Mouse (Mus musculus) midbrain, embryonic 12.5 days (tissue): ENCODE data around the gene Sfpq. TPM values are rescaled to one million over a fixed set of nuclear protein-coding genes. Genes with fewer than 3 reads are reported as not detected.

ENCODE experiments used
- ATAC-seq: fragments of 200-750 bp; cut with Nextera tagmentation; 2 replicates; pipeline ENCODE4 v1.8.0; 2017; ENCODE audit warnings: low read depth, moderate TSS enrichment, moderate library complexity; ENCODE audit not compliant: low FRiP score
- H3K27ac ChIP-seq: fragments of 300-500 bp; sonication (generic); replicated peaks from 2 replicates; pipeline ENCODE4 v1.5.1; 2016; ENCODE audit warnings: mild to moderate bottlenecking
- H3K27me3 ChIP-seq: fragments of 300-500 bp; sonication (generic); 2 replicates; pipeline ENCODE4 v1.6.1; 2016; ENCODE audit warnings: mild to moderate bottlenecking
- H3K36me3 ChIP-seq: fragments of 300-500 bp; sonication (generic); 2 replicates; pipeline ENCODE4 v1.6.1; 2016
- H3K4me1 ChIP-seq: fragments of 300-500 bp; sonication (generic); 2 replicates; pipeline ENCODE4 v1.6.1; 2016
- H3K4me2 ChIP-seq: fragments of 300-500 bp; sonication (generic); replicated peaks from 2 replicates; pipeline ENCODE4 v1.6.1; 2016; ENCODE audit warnings: mild to moderate bottlenecking, moderate library complexity
- H3K4me3 ChIP-seq: fragments of 300-500 bp; sonication (generic); 2 replicates; pipeline ENCODE4 v1.5.1; 2016; ENCODE audit warnings: mild to moderate bottlenecking
- H3K9ac ChIP-seq: fragments of 300-500 bp; sonication (generic); replicated peaks from 2 replicates; pipeline ENCODE4 v1.6.1; 2016; ENCODE audit warnings: mild to moderate bottlenecking, moderate library complexity
- H3K9me3 ChIP-seq: fragments of 300-500 bp; sonication (generic); 2 replicates; pipeline ENCODE4 v1.6.1; 2016; ENCODE audit warnings: mild to moderate bottlenecking
- WGBS: fragments of 180-500 bp; shearing (Covaris S2); methylation state at CpG from one replicate; pipeline ENCODE4 v1.1.7; 2016; 5-methylcytosine and 5-hydroxymethylcytosine counted together
- polyA plus RNA-seq: library from polyadenylated mRNA; unstranded; fragments of >200 nt; fragmentation: Nextera tagmentation; extraction: Ambion mirVana; gene quantifications from 2 replicates; pipeline ENCODE4 v1.2.1, GENCODE M21; 2016

Sfpq gene
- polyA plus RNA-seq, 1 experiment from 2014 or later: 176 TPM

DNA sequence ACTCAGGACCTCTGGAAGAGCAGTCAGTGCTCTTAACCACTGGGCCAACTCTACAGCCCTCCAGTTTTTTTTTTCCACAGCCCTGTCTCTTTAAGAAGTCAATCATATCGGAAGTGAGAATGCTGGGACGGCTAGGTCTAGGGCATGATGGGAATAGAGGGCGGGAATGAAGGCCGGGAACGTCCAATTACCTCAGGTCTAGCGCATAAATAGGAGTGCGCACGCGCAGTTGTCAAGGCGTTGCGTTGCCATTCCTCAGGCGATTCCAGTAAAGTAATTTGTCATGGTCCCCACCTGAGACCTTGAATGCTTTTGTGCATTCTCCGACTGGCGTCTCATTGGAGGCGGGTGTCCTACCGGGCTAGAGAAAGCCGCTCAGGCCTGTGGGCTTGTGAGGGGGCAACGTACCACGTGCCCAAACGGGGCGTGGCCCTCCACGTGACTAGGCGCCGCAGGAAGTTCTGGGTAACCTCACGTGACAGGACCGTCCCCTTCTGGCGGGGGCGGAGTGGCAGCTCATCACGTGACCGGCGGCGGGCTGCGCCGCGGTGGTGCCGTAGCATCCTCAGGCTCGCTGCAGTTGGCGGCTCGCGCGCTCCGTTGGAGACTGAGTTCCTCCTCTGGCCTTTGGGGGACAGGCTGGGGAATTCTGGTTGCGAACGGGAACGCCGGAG is 55.9 kb downstream of the Sfpq start, which contains the start of gene Zmym6:
Zmym6 (plus strand) TSS at position 509 of the 674 bp plus-strand sequence.
- Histone ChIP-seq H3K4me2 (peak within 1 kb of the TSS; percentile 66), H3K9me3 (no peaks in the 10 kb centered on the region), H3K27me3 (no peaks in the 10 kb centered on the region), H3K36me3 (no peaks in the 10 kb centered on the region), H3K9ac (peak within 1 kb of the TSS; percentile 62), H3K4me3 (peak within 1 kb of the TSS; percentile 62), H3K4me1 (peaks cover 6% of the 10 kb centered on the region), H3K27ac (peak within 1 kb of the TSS; percentile 87)
- peak; percentile 97 for ATAC-seq
- under 1% methylated on average over 46 of the region's 46 CpGs for WGBS

DNA sequence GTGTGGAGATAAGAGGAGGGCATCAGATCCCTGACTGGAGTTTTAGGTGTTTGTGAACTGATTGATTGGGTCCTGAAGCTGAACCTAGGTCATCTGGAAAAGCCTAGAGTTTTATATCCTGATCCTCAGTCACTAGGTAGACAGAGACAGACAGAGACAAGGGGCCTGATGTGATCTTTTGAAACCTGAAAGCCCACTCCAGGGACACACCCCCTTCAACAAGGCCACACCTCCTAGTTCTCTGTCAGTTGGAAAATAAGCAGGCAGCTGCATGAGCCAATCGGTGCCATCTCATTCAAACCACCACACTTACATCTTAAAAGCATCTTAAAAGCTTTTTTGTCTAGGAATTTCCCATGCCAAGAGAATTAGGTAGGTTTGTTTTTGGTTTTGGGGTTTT is 59.7 kb downstream of the Sfpq start:
- no peak for ATAC-seq
- H3K4me3 ChIP-seq: no peak overlapping the region
- no peaks in the 10 kb centered on the region for H3K27me3 ChIP-seq
- peaks cover 6% of the 10 kb centered on the region for H3K4me1 ChIP-seq
- no peak overlapping the region for H3K4me2 ChIP-seq
- no peak overlapping the region for H3K27ac ChIP-seq
- no peak overlapping the region for H3K9ac ChIP-seq
- H3K9me3 ChIP-seq: no peaks in the 10 kb centered on the region
- WGBS: 33% methylated on average over 1 of the region's 1 CpGs
- no peaks in the 10 kb centered on the region for H3K36me3 ChIP-seq

DNA sequence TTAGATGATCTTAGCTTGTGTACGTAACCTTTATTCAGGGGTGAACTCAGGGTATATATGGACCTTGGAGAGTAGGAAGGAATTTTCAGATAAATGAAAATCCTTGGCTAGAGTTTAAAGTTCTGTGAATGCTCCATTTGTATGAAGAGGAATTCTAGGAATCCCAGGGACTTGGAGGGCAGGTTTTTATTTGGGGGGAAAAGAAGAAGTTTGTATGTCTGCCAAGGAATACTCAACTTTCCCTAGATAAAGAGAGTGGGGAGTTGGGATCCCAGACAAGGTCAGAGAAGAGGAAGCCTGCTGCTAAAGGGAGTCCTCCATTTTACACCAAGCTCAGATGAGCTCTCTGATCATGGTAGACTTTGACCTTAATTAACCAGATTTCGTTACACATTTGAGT is 62.0 kb downstream of the Sfpq start:
- H3K27ac ChIP-seq: no peak overlapping the region
- H3K4me1 ChIP-seq: no peaks in the 10 kb centered on the region
- no peak overlapping the region for H3K4me2 ChIP-seq
- no peak overlapping the region for H3K9ac ChIP-seq
- H3K36me3 ChIP-seq: peaks cover under 1% of the 10 kb centered on the region
- no peak for ATAC-seq
- H3K9me3 ChIP-seq: no peaks in the 10 kb centered on the region
- H3K27me3 ChIP-seq: no peaks in the 10 kb centered on the region
- 93% methylated on average over 2 of the region's 2 CpGs for WGBS
- H3K4me3 ChIP-seq: no peak overlapping the region

DNA sequence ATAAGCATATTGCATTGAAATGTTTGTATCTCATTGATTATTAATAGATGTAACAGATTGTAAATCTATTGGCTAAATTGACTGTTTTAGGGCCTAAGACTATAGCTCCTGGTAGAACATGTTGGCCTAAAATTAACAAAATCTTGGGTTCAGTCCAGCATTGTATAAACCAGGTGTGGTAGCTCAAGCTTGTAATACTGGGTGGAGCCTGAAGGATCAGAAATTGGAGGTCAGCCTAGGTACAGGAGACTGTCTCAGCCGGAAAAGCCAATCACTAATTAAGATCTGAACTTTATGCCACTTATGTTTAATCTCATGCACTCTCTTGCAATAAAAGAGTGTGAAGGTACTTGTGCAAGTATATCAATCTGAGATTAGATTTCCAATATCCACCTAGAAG is 64.6 kb downstream of the Sfpq start:
- no peak for ATAC-seq
- no peak overlapping the region for H3K9ac ChIP-seq
- no peak overlapping the region for H3K27ac ChIP-seq
- no peaks in the 10 kb centered on the region for H3K9me3 ChIP-seq
- H3K4me1 ChIP-seq: no peaks in the 10 kb centered on the region
- 94% methylated on average over 1 of the region's 1 CpGs for WGBS
- H3K4me2 ChIP-seq: no peak overlapping the region
- no peaks in the 10 kb centered on the region for H3K27me3 ChIP-seq
- H3K36me3 ChIP-seq: peaks cover 12% of the 10 kb centered on the region
- H3K4me3 ChIP-seq: no peak overlapping the region

Other genes with a start within 250 kb of the Sfpq start
- gene Zmym4, start 53.2 kb upstream of the Sfpq start, polyA plus RNA-seq: 42.7 and 43.5 TPM in 2 replicates
- gene Zmym1, start 39.8 kb downstream of the Sfpq start, polyA plus RNA-seq: 28.2 and 31.6 TPM in 2 replicates
- 40.3 and 42.5 TPM in 2 replicates for gene Zmym6, start 56.1 kb downstream of the Sfpq start, polyA plus RNA-seq
- gene Tmem35b, start 102.4 kb downstream of the Sfpq start, polyA plus RNA-seq: 16.8 and 18.0 TPM in 2 replicates
- 8.2 and 8.3 TPM in 2 replicates for gene Dlgap3, start 147.9 kb downstream of the Sfpq start, polyA plus RNA-seq
- 41.7 and 50.3 TPM in 2 replicates for gene Smim12, start 222.5 kb downstream of the Sfpq start, polyA plus RNA-seq